Mouse (Mus musculus): ENCODE results near the gene Ropn1l.
A peak's percentile ranks its signal among the peaks of the same experiment; 100 is the strongest.

Ropn1l gene

GRCm38 (mm10) chr15:31453098-31453916, at the start of gene Ropn1l:
Gene Ropn1l, minus strand, starts transcription at chr15:31453737.
- peak; percentile 98 for DNase-seq (ENCODE audit: low read depth)

GRCm38 (mm10) chr15:31502996-31503395, 49.5 kb upstream of the Ropn1l start:
- DNase-seq (ENCODE audit: low read depth) = peak; percentile 17

- no peak for DNase-seq (ENCODE audit: low read depth)
Measured at GRCm38 (mm10) chr15:31502313-31502712, 48.8 kb upstream of the Ropn1l start.

- DNase-seq (ENCODE audit: low read depth) = no peak
Measured at GRCm38 (mm10) chr15:31494803-31495202, 41.3 kb upstream of the Ropn1l start.

- DNase-seq (ENCODE audit: low read depth) = no peak
Measured at GRCm38 (mm10) chr15:31494310-31494709, 40.8 kb upstream of the Ropn1l start.

GRCm38 (mm10) chr15:31487407-31487806, 33.9 kb upstream of the Ropn1l start:
- no peak for DNase-seq (ENCODE audit: low read depth)

- no peak for DNase-seq (ENCODE audit: low read depth)
Measured at GRCm38 (mm10) chr15:31476678-31477077, 23.1 kb upstream of the Ropn1l start.

- peak; percentile 31 for DNase-seq (ENCODE audit: low read depth)
Measured at GRCm38 (mm10) chr15:31472645-31473574, 19.4 kb upstream of the Ropn1l start.

- no peak for DNase-seq (ENCODE audit: low read depth)
Measured at GRCm38 (mm10) chr15:31471529-31471928, 18.0 kb upstream of the Ropn1l start.

GRCm38 (mm10) chr15:31469497-31469896, 16.0 kb upstream of the Ropn1l start:
- no peak for DNase-seq (ENCODE audit: low read depth)

- no peak for DNase-seq (ENCODE audit: low read depth)
Measured at GRCm38 (mm10) chr15:31468806-31469205, 15.3 kb upstream of the Ropn1l start.

GRCm38 (mm10) chr15:31466749-31467148, 13.2 kb upstream of the Ropn1l start:
- DNase-seq (ENCODE audit: low read depth) = no peak

- no peak for DNase-seq (ENCODE audit: low read depth)
Measured at GRCm38 (mm10) chr15:31466295-31466694, 12.8 kb upstream of the Ropn1l start.

GRCm38 (mm10) chr15:31465806-31466205, 12.3 kb upstream of the Ropn1l start:
- no peak for DNase-seq (ENCODE audit: low read depth)

- no peak for DNase-seq (ENCODE audit: low read depth)
Measured at GRCm38 (mm10) chr15:31460571-31460970, 7.0 kb upstream of the Ropn1l start.

GRCm38 (mm10) chr15:31458081-31458480, 4.5 kb upstream of the Ropn1l start:
- no peak for DNase-seq (ENCODE audit: low read depth)

GRCm38 (mm10) chr15:31456381-31456780, 2.8 kb upstream of the Ropn1l start:
- no peak for DNase-seq (ENCODE audit: low read depth)

GRCm38 (mm10) chr15:31454861-31455295, 1.3 kb upstream of the Ropn1l start:
- no peak for DNase-seq (ENCODE audit: low read depth)

- DNase-seq (ENCODE audit: low read depth) = peak; percentile 15
Measured at GRCm38 (mm10) chr15:31454096-31454860, 741 bp upstream of the Ropn1l start.

GRCm38 (mm10) chr15:31452336-31453097, 1.0 kb downstream of the Ropn1l start:
- DNase-seq (ENCODE audit: low read depth) = peak; percentile 72

GRCm38 (mm10) chr15:31449772-31450171, 3.8 kb downstream of the Ropn1l start:
- DNase-seq (ENCODE audit: low read depth) = no peak
